In the genomic region with DNA sequence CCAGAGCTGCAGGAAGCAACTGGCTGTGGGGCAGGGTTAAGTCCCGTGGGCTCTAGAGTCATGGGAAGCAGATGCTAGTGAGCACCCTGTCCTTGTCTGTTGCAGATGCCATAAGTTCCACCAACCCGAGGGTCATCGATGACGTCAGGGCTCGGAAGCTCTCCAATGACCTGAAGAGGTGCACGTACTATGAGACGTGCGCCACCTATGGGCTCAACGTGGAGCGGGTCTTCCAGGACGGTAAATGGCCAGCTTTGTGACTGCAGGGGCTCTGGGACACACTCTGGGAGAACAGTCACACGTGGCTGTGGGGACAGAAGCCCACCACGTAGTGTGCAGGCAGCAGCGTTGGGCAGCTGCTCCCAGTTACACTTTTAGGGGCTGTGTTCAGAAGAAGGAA, we compare ENCODE assay signal across 21 mouse cellular contexts.
DNase-seq lines count a peak whose midpoint lies in the region; ATAC-seq and TF ChIP-seq lines count a peak whose summit lies in the region.
"Had no signal": no experiment of that assay in that cellular context is flagged by ENCODE, and none has a peak within 500 bp of the region (broad histone marks: within the 10 kb centered on the region; RNA-seq: fewer than 3 reads in every experiment).

No protein-coding gene starts in this region.

- no peak overlapping the region for H3K4me2 ChIP-seq in hindbrain, postnatal 0 days (ENCODE audit: low read depth, low read length)
- H3K4me2 ChIP-seq in hindbrain, embryonic 12.5 days (replicated peaks) = no peak overlapping the region
- H3K4me2 ChIP-seq in lung, embryonic 14.5 days = no peak overlapping the region
- H3K4me2 ChIP-seq: embryonic facial prominence, embryonic 13.5 days; heart, embryonic 12.5 days; limb, embryonic 12.5 days; lung, embryonic 15.5 days; neural tube, embryonic 15.5 days had no signal

- DNase-seq in cerebellum, adult 2 months = peak in 1 of 2 experiments; percentile 12
- DNase-seq in cerebellum, adult 9-11 months = no peak
- peak; percentile 25 for DNase-seq in hindbrain, postnatal 0 days (ENCODE audit: low spot score)
- DNase-seq in lung, embryonic 14.5 days = no peak
- DNase-seq in lung, postnatal 36 days = no peak
- DNase-seq in brain, embryonic 14.5 days (ENCODE audit: low read depth) = no peak
- no peak for DNase-seq in right cerebral cortex, postnatal 4 days
- DNase-seq: adrenal gland, adult 2 months; cerebellum, adult 9-10 months; gastrocnemius, postnatal 25 days; kidney, adult 8-10 months; retina, postnatal 1 day had no signal

- H3K9ac ChIP-seq in hindbrain, postnatal 0 days (replicated peaks; ENCODE audit: low read length) = no peak overlapping the region
- H3K9ac ChIP-seq in hindbrain, embryonic 12.5 days = no peak overlapping the region
- no peak overlapping the region for H3K9ac ChIP-seq in lung, embryonic 14.5 days
- H3K9ac ChIP-seq: embryonic facial prominence, embryonic 13.5 days; heart, embryonic 12.5 days; limb, embryonic 12.5 days; lung, embryonic 15.5 days; neural tube, embryonic 15.5 days had no signal

- H3K4me3 ChIP-seq in cerebellum, adult 2 months (replicated peaks; ENCODE audit: insufficient read depth, low read depth, low read length) = no peak overlapping the region
- no peak overlapping the region for H3K4me3 ChIP-seq in hindbrain, postnatal 0 days (ENCODE audit: low read length)
- no peak overlapping the region for H3K4me3 ChIP-seq in hindbrain, embryonic 12.5 days
- no peak overlapping the region for H3K4me3 ChIP-seq in lung, embryonic 14.5 days (ENCODE audit: low read depth, low read length)
- H3K4me3 ChIP-seq: embryonic facial prominence, embryonic 13.5 days; heart, embryonic 12.5 days; hindbrain, embryonic 10.5 days; limb, embryonic 12.5 days; lung, embryonic 15.5 days; megakaryocyte, embryonic 14.5 days; neural tube, embryonic 15.5 days had no signal

- peak; percentile 20; the same call in 1 of the 2 replicates for TF ChIP-seq CTCF in cerebellum, adult 2 months (IDR thresholded peaks at IDR 0.05; ENCODE audit: borderline replicate concordance, insufficient read depth, low read depth, low read length)
- peak; percentile 51 for TF ChIP-seq CTCF in hindbrain, postnatal 0 days (IDR thresholded peaks at IDR 0.05; ENCODE audit: low read depth)
- peak; percentile 37; the same call in 1 of the 2 replicates for TF ChIP-seq CTCF in lung, embryonic 14.5 days (IDR thresholded peaks at IDR 0.05; ENCODE audit: low read depth)
- peak; percentile 23; the same call in 1 of the 2 replicates for TF ChIP-seq CTCF in brain, embryonic 14.5 days (IDR thresholded peaks at IDR 0.05; ENCODE audit: borderline replicate concordance, extremely low read depth, insufficient read depth, insufficient read length)

- H3K36me3 ChIP-seq in hindbrain, postnatal 0 days (ENCODE audit: insufficient read depth, low read length) = peaks cover 28% of the 10 kb centered on the region
- H3K36me3 ChIP-seq in hindbrain, embryonic 12.5 days = peaks cover 58% of the 10 kb centered on the region
- H3K36me3 ChIP-seq in lung, embryonic 14.5 days (ENCODE audit: insufficient read depth) = peaks cover 52% of the 10 kb centered on the region

- no peaks in the 10 kb centered on the region for H3K9me3 ChIP-seq in hindbrain, postnatal 0 days (ENCODE audit: low read length)
- no peaks in the 10 kb centered on the region for H3K9me3 ChIP-seq in hindbrain, embryonic 12.5 days (replicated peaks)
- no peaks in the 10 kb centered on the region for H3K9me3 ChIP-seq in lung, embryonic 14.5 days (ENCODE audit: low read depth, low read length)
- H3K9me3 ChIP-seq: embryonic facial prominence, embryonic 13.5 days; heart, embryonic 12.5 days; hindbrain, embryonic 10.5 days; lung, embryonic 15.5 days; neural tube, embryonic 15.5 days had no signal

- ATAC-seq in hindbrain, postnatal 0 days = no peak
- no peak for ATAC-seq in hindbrain, embryonic 12.5 days (ENCODE audit: low FRiP score)
- ATAC-seq in lung, embryonic 14.5 days (ENCODE audit: insufficient read depth) = no peak

- WGBS in cerebellum, adult 2 months = 67% methylated on average over 14 of the region's 14 CpGs
- 70% methylated on average over 14 of the region's 14 CpGs for WGBS in hindbrain, postnatal 0 days
- WGBS in hindbrain, embryonic 12.5 days = 77% methylated on average over 14 of the region's 14 CpGs
- WGBS in lung, embryonic 14.5 days = 74% methylated on average over 14 of the region's 14 CpGs

- H3K27ac ChIP-seq in cerebellum, adult 2 months (ENCODE audit: insufficient read depth, low read length) = no peak overlapping the region
- H3K27ac ChIP-seq in hindbrain, postnatal 0 days = no peak overlapping the region
- no peak overlapping the region for H3K27ac ChIP-seq in hindbrain, embryonic 12.5 days
- H3K27ac ChIP-seq in lung, embryonic 14.5 days (ENCODE audit: low read depth) = no peak overlapping the region
- H3K27ac ChIP-seq: embryonic facial prominence, embryonic 13.5 days; hindbrain, embryonic 10.5 days; limb, embryonic 12.5 days; lung, embryonic 15.5 days; neural tube, embryonic 15.5 days had no signal

- no peak for TF ChIP-seq POLR2A in cerebellum, adult 2 months (IDR thresholded peaks at IDR 0.05; ENCODE audit: borderline replicate concordance, insufficient read depth, low read length)
- no peak for TF ChIP-seq POLR2A in brain, embryonic 14.5 days (IDR thresholded peaks at IDR 0.05; ENCODE audit: borderline replicate concordance, extremely low read depth, insufficient read depth, insufficient read length, poor library complexity, severe bottlenecking)

- no peaks in the 10 kb centered on the region; the same call in 1 of the 2 replicates for H3K4me1 ChIP-seq in cerebellum, adult 2 months (ENCODE audit: control insufficient read depth, insufficient read depth, low read length)
- H3K4me1 ChIP-seq in hindbrain, postnatal 0 days (ENCODE audit: insufficient read depth, low read length) = no peaks in the 10 kb centered on the region
- H3K4me1 ChIP-seq in hindbrain, embryonic 12.5 days = no peaks in the 10 kb centered on the region
- no peaks in the 10 kb centered on the region for H3K4me1 ChIP-seq in lung, embryonic 14.5 days (ENCODE audit: insufficient read depth)
- H3K4me1 ChIP-seq: embryonic facial prominence, embryonic 13.5 days; hindbrain, embryonic 10.5 days; limb, embryonic 12.5 days; lung, embryonic 15.5 days; megakaryocyte, embryonic 14.5 days; neural tube, embryonic 15.5 days had no signal

- H3K27me3 ChIP-seq in cerebellum, adult 2 months (ENCODE audit: control insufficient read depth, insufficient read depth, low read length) = no peaks in the 10 kb centered on the region
- no peaks in the 10 kb centered on the region for H3K27me3 ChIP-seq in hindbrain, postnatal 0 days (ENCODE audit: insufficient read depth, low read length)
- no peaks in the 10 kb centered on the region for H3K27me3 ChIP-seq in hindbrain, embryonic 12.5 days
- no peaks in the 10 kb centered on the region for H3K27me3 ChIP-seq in lung, embryonic 14.5 days (ENCODE audit: insufficient read depth, low read length)
- H3K27me3 ChIP-seq: CH12.LX; embryonic facial prominence, embryonic 13.5 days; heart, embryonic 12.5 days; limb, embryonic 12.5 days; lung, embryonic 15.5 days; neural tube, embryonic 15.5 days had no signal
